Mouse (Mus musculus): ENCODE measurements at regions not wholly inside any gene's neighbourhood (a gene's known extent, or its start where the extent isn't known, plus 50 kb on each side); places are given as distances from the start of the nearest gene placed in this dataset.
A peak's percentile ranks its signal among the peaks of the same experiment; 100 is the strongest.

- no peak for DNase-seq
Measured at GRCm38 (mm10) chr10:71959584-71959983, 612.0 kb downstream of the Ipmk start.

GRCm38 (mm10) chr10:71960422-71961089 is 613.0 kb downstream of the Ipmk start:
- DNase-seq: peak; percentile 16

GRCm38 (mm10) chr10:71978035-71978434 is 630.5 kb downstream of the Ipmk start:
- no peak for DNase-seq

- DNase-seq: no peak
Measured at GRCm38 (mm10) chr10:72002875-72003720, 651.5 kb upstream of the Zwint start.

All from cerebellum, adult 9-11 months (tissue).